Mouse (Mus musculus) embryonic facial prominence, embryonic 13.5 days (tissue): ENCODE data around the gene Map7d3. TPM values are rescaled to one million over a fixed set of nuclear protein-coding genes. Genes with fewer than 3 reads are reported as not detected.
A peak's percentile ranks its signal among the peaks of the same experiment; 100 is the strongest.

Experiments
- ATAC-seq: fragments of 200-750 bp; cut with Nextera tagmentation; 2 replicates; pipeline ENCODE4 v1.8.0; 2017; ENCODE audit warnings: low read depth; ENCODE audit not compliant: insufficient number of reproducible peaks, insufficient read depth, low FRiP score, low TSS enrichment
- H3K27ac ChIP-seq: fragments of 300-500 bp; sonication (generic); 2 replicates; pipeline ENCODE4 v1.5.1; 2015; ENCODE audit warnings: moderate library complexity, mild to moderate bottlenecking, inconsistent platforms
- H3K27me3 ChIP-seq: fragments of 300-500 bp; sonication (generic); 2 replicates; pipeline ENCODE4 v1.6.1; 2015; ENCODE audit warnings: mild to moderate bottlenecking, inconsistent platforms
- H3K36me3 ChIP-seq: fragments of 300-500 bp; sonication (generic); 2 replicates; pipeline ENCODE4 v1.6.1; 2015; ENCODE audit warnings: mild to moderate bottlenecking, inconsistent platforms
- H3K4me1 ChIP-seq: fragments of 300-500 bp; sonication (generic); 2 replicates; pipeline ENCODE4 v1.6.1; 2015; ENCODE audit warnings: inconsistent platforms
- H3K4me2 ChIP-seq: fragments of 300-500 bp; sonication (generic); 2 replicates; pipeline ENCODE4 v1.6.1; 2015; ENCODE audit warnings: moderate library complexity, mild to moderate bottlenecking, inconsistent platforms
- H3K4me3 ChIP-seq: fragments of 300-500 bp; sonication (generic); 2 replicates; pipeline ENCODE4 v1.5.1; 2015; ENCODE audit warnings: mild to moderate bottlenecking, inconsistent platforms
- H3K9ac ChIP-seq: fragments of 300-500 bp; sonication (generic); 2 replicates; pipeline ENCODE4 v1.6.1; 2015; ENCODE audit warnings: mild to moderate bottlenecking, inconsistent platforms
- H3K9me3 ChIP-seq: fragments of 300-500 bp; sonication (generic); 2 replicates; pipeline ENCODE4 v1.6.1; 2016; ENCODE audit warnings: inconsistent platforms
- WGBS: fragments of 180-500 bp; shearing (Covaris S2); methylation state at CpG from one replicate; pipeline ENCODE4 v1.1.7; 2015; ENCODE audit warnings: mixed read lengths; 5-methylcytosine and 5-hydroxymethylcytosine counted together
- polyA plus RNA-seq: library from polyadenylated mRNA; unstranded; fragments of >200 nt; fragmentation: Nextera tagmentation; extraction: Ambion mirVana; gene quantifications from 2 replicates; pipeline ENCODE4 v1.2.1, GENCODE M21; 2015

Gene Map7d3
- 4.1 and 4.2 TPM in 2 replicates for polyA plus RNA-seq

GRCm38 (mm10) chrX:56821765-56822603 is at the start of gene Map7d3:
TSS of gene Map7d3 (minus strand) at chrX:56822326.
- ATAC-seq, result 0 out of 2 replicates have a peak, but pooled peaks have one; percentile 62
- 25% methylated on average over 35 of the region's 35 CpGs for WGBS
- H3K36me3 ChIP-seq, result no peaks in the 10 kb centered on the region
- H3K4me3 ChIP-seq, result peak within 1 kb of the TSS; percentile 50
- no peaks in the 10 kb centered on the region for H3K27me3 ChIP-seq
- H3K4me2 ChIP-seq, result peak within 1 kb of the TSS; percentile 61
- no peaks in the 10 kb centered on the region for H3K4me1 ChIP-seq
- H3K9ac ChIP-seq, result peak within 1 kb of the TSS; percentile 60
- no peak within 1 kb of the TSS for H3K27ac ChIP-seq
- no peaks in the 10 kb centered on the region for H3K9me3 ChIP-seq

DNA sequence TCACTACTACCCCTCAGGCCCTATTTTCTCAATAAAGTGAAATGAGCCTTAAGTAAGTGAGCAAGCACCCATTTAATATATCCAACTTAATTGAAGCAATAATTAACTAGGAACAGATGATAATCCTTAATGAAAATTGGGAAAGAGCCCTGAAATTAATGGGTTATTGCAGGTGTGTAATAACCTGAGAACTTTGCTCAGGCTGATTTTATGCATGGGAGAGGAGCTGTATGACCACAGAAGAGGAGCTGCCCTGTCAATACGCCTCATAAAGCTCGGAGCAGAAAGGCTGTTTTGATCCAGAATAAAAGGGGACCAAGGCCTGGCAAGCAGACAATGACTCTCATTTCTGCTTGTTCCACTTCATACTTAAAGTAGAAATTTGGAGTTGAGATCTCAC is 47.7 kb upstream of the Map7d3 start, which contains the start of gene Adgrg4:
Gene Adgrg4, plus strand, starts transcription at position 301 of the 400 bp plus-strand sequence.
- Histone ChIP-seq H3K36me3 (no peaks in the 10 kb centered on the region), H3K9me3 (no peaks in the 10 kb centered on the region), H3K9ac (no peak within 1 kb of the TSS), H3K4me3 (no peak within 1 kb of the TSS), H3K4me2 (no peak within 1 kb of the TSS), H3K27me3 (no peaks in the 10 kb centered on the region), H3K4me1 (no peaks in the 10 kb centered on the region), H3K27ac (no peak within 1 kb of the TSS)
- ATAC-seq, result no peak
- WGBS, result 87% methylated on average over 2 of the region's 2 CpGs

DNA sequence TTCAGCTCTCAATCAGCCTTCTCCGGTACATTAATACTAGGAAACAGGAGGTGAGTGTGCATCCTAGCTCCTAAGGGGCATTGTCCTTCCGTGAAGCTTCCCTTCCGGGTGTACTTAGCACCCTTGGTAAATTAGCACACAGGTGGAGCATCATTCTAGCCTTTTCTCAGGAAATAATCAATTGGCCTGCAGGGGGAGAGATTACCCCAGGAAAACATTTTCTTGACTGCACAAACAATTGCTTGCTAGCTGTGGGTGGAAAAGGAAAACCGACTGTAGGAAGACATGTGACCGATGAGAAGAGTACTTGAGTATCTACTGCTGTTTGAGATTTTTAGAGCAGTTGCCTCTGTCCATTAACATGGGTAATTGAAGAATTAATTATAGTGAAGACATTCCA is 19.1 kb upstream of the Map7d3 start:
- WGBS, result 72% methylated on average over 5 of the region's 5 CpGs
- no peak overlapping the region for H3K4me3 ChIP-seq
- H3K9ac ChIP-seq, result no peak overlapping the region
- H3K9me3 ChIP-seq, result no peaks in the 10 kb centered on the region
- H3K27ac ChIP-seq, result no peak overlapping the region
- H3K36me3 ChIP-seq, result no peaks in the 10 kb centered on the region
- H3K4me1 ChIP-seq, result no peaks in the 10 kb centered on the region
- H3K4me2 ChIP-seq, result no peak overlapping the region
- H3K27me3 ChIP-seq, result no peaks in the 10 kb centered on the region
- ATAC-seq, result no peak

GRCm38 (mm10) chrX:56839369-56839768 is 17.2 kb upstream of the Map7d3 start:
- H3K4me3 ChIP-seq, result no peak overlapping the region
- H3K27ac ChIP-seq, result no peak overlapping the region
- no peak overlapping the region for H3K9ac ChIP-seq
- no peaks in the 10 kb centered on the region for H3K4me1 ChIP-seq
- H3K9me3 ChIP-seq, result no peaks in the 10 kb centered on the region
- no peaks in the 10 kb centered on the region for H3K27me3 ChIP-seq
- H3K36me3 ChIP-seq, result no peaks in the 10 kb centered on the region
- H3K4me2 ChIP-seq, result no peak overlapping the region
- ATAC-seq, result no peak

DNA sequence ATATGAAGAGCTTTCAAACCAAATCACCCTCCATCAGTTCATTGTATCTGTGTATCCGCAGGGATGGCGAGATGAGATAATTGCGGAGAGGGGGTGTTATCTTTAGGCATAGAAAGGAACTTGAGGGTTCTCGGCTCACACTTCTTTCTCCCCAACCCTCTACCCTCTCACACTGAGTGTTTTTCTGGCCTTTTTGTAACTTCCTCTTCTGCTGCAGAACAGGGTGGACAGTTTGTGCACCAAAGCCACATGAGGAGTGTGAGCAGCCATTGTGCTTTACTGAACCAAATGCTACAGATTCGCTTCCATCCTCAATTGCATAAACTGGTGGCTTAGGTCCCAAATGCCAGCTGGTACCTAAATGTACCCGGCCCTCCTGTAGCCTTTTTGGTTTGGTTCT is 13.7 kb upstream of the Map7d3 start:
- whole genome bisulfite sequencing, result 81% methylated on average over 6 of the region's 6 CpGs

DNA sequence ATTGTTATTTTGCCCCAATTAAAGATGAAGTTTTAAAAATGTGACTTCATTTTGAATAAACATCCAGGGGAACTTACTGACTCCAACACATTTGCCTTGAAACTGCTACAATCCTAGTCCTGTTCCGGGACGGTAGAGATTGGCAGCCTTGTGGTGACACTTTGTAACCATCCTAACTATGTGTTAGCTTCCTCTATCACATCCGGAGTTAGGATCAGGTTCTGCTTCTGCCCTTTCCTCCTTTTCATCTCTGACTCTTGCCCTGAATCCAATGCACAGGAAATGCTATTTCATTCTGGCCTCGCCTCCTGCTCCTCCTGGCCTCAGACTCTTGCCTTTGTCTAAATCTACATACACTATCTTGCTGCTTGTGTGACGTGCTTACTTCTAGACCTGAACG is 5.4 kb upstream of the Map7d3 start:
- H3K4me3 ChIP-seq, result no peak overlapping the region
- H3K27me3 ChIP-seq, result no peaks in the 10 kb centered on the region
- ATAC-seq, result no peak
- H3K36me3 ChIP-seq, result no peaks in the 10 kb centered on the region
- H3K9ac ChIP-seq, result no peak overlapping the region
- no peak overlapping the region for H3K4me2 ChIP-seq
- no peaks in the 10 kb centered on the region for H3K4me1 ChIP-seq
- 78% methylated on average over 6 of the region's 6 CpGs for WGBS
- H3K9me3 ChIP-seq, result no peaks in the 10 kb centered on the region
- no peak overlapping the region for H3K27ac ChIP-seq

More for the DNA sequence above, 13.7 kb upstream of the Map7d3 start:
- H3K9me3 ChIP-seq, result no peaks in the 10 kb centered on the region
- no peaks in the 10 kb centered on the region for H3K36me3 ChIP-seq
- H3K4me2 ChIP-seq, result no peak overlapping the region
- H3K27me3 ChIP-seq, result no peaks in the 10 kb centered on the region
- H3K27ac ChIP-seq, result no peak overlapping the region
- no peak overlapping the region for H3K9ac ChIP-seq
- H3K4me1 ChIP-seq, result no peaks in the 10 kb centered on the region
- H3K4me3 ChIP-seq, result no peak overlapping the region
- no peak for ATAC-seq

DNA sequence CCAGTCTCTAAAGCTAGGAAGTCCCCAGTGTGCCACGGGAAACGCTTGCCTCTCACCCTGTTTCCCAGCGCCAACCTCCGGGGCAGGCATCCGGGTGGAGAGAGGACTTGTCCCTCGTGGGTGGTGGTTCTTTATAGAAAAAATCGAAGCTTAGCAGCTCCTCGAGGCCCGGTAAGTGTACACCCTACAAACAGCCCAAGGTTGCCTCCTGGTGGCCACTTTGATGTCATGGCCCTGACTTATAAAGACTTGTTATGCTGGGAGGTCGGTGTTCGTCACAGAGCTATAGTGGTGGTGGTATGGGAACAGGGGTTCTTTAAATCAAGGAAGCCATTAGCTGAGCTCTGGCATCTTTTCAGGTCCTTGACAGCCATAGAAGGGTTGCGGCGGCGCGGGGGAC is 30.9 kb downstream of the Map7d3 start:
- no peaks in the 10 kb centered on the region for H3K9me3 ChIP-seq
- ATAC-seq, result no peak
- no peak overlapping the region for H3K27ac ChIP-seq
- H3K36me3 ChIP-seq, result no peaks in the 10 kb centered on the region
- no peaks in the 10 kb centered on the region for H3K4me1 ChIP-seq
- H3K4me3 ChIP-seq, result no peak overlapping the region
- H3K27me3 ChIP-seq, result no peaks in the 10 kb centered on the region
- no peak overlapping the region for H3K9ac ChIP-seq
- 51% methylated on average over 15 of the region's 15 CpGs for WGBS
- H3K4me2 ChIP-seq, result no peak overlapping the region

DNA sequence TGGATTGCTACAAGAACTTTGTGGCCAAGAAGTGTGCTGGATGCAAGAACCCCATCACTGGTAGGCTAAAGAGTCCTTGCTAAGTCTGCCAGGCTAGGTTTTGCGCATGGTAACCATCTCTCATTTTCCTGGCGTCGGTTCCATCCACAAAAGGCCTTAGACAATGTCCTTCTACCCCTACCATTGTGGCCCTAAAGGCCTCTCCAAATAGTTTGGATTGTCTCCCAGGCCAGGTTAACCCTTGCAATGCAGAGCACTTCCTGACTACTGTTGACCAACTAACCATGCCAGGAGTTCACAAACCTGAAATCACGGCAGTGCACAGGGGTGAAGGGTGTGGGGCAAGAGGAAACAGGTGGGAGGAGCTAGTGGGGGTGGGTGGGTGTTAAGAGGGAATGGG is 31.5 kb downstream of the Map7d3 start:
- H3K9ac ChIP-seq, result no peak overlapping the region
- no peak for ATAC-seq
- no peak overlapping the region for H3K4me3 ChIP-seq
- WGBS, result 90% methylated on average over 4 of the region's 4 CpGs
- no peaks in the 10 kb centered on the region for H3K27me3 ChIP-seq
- no peaks in the 10 kb centered on the region for H3K9me3 ChIP-seq
- H3K4me1 ChIP-seq, result peaks cover 4% of the 10 kb centered on the region
- no peaks in the 10 kb centered on the region for H3K36me3 ChIP-seq
- no peak overlapping the region for H3K4me2 ChIP-seq
- no peak overlapping the region for H3K27ac ChIP-seq

GRCm38 (mm10) chrX:56787486-56787885 is 34.6 kb downstream of the Map7d3 start:
- peaks cover 4% of the 10 kb centered on the region for H3K4me1 ChIP-seq
- H3K9ac ChIP-seq, result no peak overlapping the region
- no peaks in the 10 kb centered on the region for H3K36me3 ChIP-seq
- H3K4me3 ChIP-seq, result no peak overlapping the region
- H3K4me2 ChIP-seq, result no peak overlapping the region
- 88% methylated on average over 3 of the region's 3 CpGs for WGBS
- H3K27me3 ChIP-seq, result no peaks in the 10 kb centered on the region
- H3K27ac ChIP-seq, result no peak overlapping the region
- no peak for ATAC-seq
- no peaks in the 10 kb centered on the region for H3K9me3 ChIP-seq

DNA sequence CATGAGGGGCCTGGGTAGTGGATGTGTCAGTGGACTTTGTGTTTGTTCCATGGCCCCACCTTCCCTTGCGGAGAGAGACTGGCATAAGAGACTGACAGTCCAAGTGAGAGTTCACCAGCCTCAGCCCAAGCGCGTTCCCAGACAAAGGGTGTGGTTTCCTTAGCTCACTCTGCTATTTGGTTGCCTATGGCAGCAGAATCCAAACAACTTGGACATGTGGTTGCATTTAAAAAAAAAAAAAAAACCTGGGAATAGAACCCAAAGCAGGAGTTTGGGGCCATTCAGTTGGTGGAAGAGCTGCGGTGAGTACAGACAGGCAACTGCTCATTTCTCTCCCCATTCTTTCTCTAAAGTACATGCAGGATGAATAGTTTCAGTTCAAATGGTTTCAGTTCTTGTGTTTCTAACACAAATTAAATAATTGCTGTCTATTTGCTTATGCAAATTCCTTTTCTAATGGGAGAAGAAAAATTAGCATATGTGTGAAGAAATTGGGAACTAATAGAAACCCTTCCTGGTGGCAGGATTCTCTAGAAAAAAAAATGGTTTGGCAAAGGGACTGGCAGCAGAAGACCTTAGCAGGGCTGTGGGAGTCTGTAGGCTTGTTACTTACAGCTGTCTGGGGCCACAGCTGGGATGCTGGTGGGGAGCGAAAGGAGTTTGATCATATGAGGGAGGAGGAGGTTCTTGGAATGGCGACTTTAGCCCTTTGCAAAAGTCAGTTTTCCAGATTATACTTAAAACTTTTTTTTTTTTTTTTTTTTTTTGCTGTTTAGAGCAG is 35.7 kb downstream of the Map7d3 start:
- ATAC-seq, result no peak
- H3K27ac ChIP-seq, result no peak overlapping the region
- H3K4me1 ChIP-seq, result peaks cover 4% of the 10 kb centered on the region
- no peaks in the 10 kb centered on the region for H3K9me3 ChIP-seq
- H3K4me3 ChIP-seq, result no peak overlapping the region
- H3K4me2 ChIP-seq, result no peak overlapping the region
- H3K27me3 ChIP-seq, result no peaks in the 10 kb centered on the region
- no peak overlapping the region for H3K9ac ChIP-seq
- WGBS, result 51% methylated on average over 6 of the region's 6 CpGs
- no peaks in the 10 kb centered on the region for H3K36me3 ChIP-seq

DNA sequence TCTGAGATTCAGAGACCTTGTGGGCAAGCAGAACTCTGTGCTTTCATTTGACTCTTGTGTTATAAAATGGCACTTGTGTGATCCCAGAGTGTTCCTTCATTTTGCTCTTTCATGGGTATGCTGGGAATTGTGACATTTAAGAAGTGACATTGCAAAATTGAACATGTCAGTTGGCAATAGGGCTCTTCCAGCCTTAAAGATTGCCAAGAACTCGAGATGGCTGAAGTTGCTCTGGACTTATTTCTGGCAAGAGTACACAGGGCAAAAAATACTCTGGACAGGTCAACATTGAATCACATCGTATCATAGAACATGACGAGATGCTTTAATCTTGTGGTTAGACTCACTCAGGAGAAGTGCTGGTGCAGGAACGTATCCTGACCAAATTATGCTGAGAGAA is 48.8 kb downstream of the Map7d3 start:
- Histone ChIP-seq H3K9me3 (no peaks in the 10 kb centered on the region), H3K27me3 (no peaks in the 10 kb centered on the region), H3K4me1 (no peaks in the 10 kb centered on the region), H3K9ac (no peak overlapping the region), H3K4me3 (no peak overlapping the region), H3K4me2 (no peak overlapping the region), H3K27ac (no peak overlapping the region), H3K36me3 (no peaks in the 10 kb centered on the region)
- no peak for ATAC-seq
- 86% methylated on average over 4 of the region's 4 CpGs for WGBS

DNA sequence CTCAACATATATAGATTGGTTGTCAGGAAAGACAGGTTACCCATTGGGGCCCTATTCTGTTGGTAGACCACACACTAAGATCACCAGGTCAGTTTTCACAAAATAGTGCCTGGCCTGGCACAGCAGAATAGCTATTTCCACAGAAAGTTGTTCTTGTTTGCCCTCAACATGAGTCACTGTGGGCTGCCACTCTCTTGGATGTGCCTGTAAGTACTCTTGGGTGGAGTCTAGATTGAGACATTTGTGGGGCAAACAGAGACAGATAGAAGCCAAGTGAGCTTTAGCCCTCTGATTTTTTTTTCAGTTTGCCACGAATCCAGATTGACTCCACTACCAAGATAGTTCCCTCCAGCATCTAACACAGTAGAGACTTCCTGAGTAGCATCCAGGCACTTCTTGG is 50.4 kb downstream of the Map7d3 start:
- no peak for ATAC-seq
- WGBS, result 65% methylated on average over 1 of the region's 1 CpGs
- H3K9ac ChIP-seq, result no peak overlapping the region
- H3K9me3 ChIP-seq, result no peaks in the 10 kb centered on the region
- no peaks in the 10 kb centered on the region for H3K36me3 ChIP-seq
- H3K4me3 ChIP-seq, result no peak overlapping the region
- H3K4me1 ChIP-seq, result no peaks in the 10 kb centered on the region
- no peak overlapping the region for H3K27ac ChIP-seq
- H3K4me2 ChIP-seq, result no peak overlapping the region
- no peaks in the 10 kb centered on the region for H3K27me3 ChIP-seq
